Mouse (Mus musculus) c-Kit-positive CD71-negative TER-119-negative erythroid progenitor cells, embryonic 14.5 days (primary cell): ENCODE data around the gene Prpf38a.
A peak's percentile ranks its signal among the peaks of the same experiment; 100 is the strongest.

Experiments used
- DNase-seq: peaks from one replicate; pipeline ENCODE4 v3.0.0-alpha.2; 2013; ENCODE audit warnings: low read depth

The Prpf38a gene

DNA sequence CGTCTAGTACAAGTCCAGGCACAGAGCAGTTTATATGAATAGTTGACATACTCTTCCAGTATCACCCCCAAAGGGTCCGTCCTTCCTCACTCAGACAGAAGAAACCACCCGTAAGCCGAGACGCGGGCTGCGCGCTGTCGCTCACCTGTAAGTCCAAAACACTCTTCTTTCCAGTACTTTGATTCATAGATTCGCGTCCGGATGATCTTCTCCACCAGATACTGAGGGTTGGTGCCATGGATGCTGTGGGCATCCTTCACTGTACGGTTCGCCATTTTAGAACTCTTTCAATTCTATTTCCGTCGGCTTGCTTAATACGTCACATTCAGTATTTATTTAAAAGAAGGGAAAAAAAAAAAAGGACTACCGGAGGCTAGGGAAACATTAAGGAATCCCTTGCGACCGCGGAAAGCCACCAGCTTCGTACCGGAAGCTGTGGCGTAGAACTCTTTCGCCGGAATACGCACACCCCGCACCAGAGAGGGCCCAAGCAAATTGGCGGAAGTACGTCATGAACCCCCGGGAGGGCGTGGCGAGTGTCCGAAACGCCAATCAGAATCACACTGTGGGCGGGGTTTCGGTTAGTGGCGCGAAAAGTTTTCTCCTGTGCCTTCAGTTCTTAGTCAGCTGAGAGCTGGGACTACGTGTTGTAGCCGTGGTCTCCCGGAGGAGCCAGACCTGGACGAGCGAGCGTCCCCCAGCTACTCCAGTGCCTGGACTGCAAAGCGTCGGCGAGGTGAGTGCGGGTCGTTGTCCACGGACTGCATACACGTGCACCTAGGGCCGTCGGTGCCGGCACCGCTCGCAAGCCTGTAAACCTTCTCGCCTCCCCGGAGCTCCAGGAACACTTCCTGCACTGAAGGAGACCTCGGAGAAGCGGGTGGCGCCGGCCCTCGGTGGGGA is at the start of gene Prpf38a, which contains the start of gene Orc1:
Prpf38a (minus strand) TSS at position 497 of the 903 bp plus-strand sequence.
Orc1 (plus strand) TSS at position 584 of the 903 bp plus-strand sequence.
- DNase-seq = peak; percentile 99

DNA sequence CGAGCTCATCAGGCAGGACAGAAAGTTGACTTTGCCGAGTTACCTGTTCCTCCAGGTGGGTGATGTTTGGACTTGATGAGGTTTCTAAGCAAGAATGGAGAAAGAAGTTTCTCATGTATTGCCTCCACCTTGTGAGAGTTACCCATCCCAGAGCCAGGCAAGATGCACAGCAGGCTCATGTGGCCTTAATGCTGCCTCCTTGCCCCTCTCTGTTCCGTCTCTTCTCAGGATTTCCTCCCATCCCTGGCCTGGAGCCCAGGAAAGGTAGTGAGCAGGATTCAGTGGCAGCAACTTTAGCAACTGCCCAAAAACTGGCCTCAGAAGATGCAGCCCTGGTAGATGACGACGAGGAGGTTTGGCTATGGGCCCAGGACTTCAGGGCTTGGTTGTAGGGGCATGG is 47.9 kb upstream of the Prpf38a start:
- no peak for DNase-seq

DNA sequence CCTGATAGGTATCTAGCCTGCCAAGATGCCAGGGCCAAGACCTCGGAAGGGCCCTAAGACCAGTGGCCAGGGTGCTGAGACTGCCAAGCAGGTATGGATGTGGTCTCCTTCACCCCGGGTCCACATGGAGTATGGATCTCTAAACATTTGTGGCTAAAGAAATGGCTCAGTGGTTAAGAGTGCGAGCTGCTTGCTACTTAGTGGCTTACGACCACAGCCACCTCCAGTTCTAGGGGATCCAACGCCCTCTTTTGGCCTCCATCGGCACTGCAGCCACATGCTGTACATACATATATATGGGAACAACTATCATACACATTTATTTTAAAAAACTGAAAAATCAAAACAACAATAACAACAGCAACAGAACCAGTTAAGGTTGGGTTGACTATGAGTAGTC is 42.4 kb upstream of the Prpf38a start:
- no peak for DNase-seq

DNA sequence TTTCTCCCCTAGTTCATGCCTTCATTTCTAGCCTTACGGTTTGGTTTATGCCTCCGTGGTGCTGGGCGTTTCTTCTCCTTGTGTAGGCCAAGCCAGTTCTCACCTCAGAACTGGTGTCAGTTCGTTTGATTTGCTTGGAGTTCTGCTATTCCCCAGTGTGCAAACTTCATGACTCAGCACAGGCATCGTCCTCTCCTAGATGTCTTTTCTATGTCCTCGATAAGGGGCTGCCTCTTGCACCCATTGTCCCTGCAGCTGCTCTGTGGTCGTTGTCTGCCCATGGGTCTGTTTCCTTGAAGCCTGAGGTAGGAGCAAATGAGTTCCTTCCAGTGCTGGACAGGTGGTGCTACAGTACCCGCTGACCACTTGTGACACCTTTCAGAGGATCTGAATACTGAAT is 41.4 kb upstream of the Prpf38a start:
- DNase-seq = no peak

DNA sequence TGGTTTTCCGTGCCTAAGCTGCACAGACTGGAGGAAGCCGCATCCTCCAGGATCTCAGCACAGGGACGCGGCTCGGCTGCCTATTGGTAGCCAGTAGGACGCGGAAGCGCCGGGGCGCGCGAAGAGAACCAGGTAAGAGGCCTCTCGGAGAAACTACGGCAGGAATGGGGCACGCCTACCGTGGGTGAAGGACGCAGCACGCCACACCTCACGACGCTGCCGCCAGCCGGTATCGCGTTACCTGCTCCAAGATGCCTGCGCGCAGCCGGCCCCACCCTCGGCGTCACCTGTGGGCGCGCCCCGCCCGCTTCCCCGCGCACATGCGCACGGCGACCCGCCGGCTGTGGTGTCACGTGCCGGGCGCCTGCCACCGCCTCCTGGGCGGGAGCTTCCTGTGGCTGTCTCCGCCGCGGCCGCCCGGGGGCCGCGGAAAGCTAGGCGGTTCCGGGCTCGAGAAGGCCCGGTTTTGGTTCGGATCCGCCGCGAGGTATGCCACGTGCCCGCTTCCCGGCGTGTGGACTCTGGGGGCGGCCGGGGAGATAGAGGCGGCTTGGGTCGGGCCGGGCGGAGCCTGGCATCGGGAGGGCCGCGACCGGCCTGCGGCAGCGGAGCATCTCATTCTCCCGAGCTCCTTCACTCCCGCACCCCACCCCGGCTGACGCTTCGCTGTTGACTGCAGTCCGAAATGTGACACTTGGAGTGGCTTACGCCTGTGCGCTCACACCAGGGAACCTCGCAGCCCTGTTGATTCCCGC is 40.6 kb upstream of the Prpf38a start, which contains the start of gene Cc2d1b:
Cc2d1b (plus strand) TSS at position 354 of the 755 bp plus-strand sequence.
- DNase-seq = peak; percentile 67

DNA sequence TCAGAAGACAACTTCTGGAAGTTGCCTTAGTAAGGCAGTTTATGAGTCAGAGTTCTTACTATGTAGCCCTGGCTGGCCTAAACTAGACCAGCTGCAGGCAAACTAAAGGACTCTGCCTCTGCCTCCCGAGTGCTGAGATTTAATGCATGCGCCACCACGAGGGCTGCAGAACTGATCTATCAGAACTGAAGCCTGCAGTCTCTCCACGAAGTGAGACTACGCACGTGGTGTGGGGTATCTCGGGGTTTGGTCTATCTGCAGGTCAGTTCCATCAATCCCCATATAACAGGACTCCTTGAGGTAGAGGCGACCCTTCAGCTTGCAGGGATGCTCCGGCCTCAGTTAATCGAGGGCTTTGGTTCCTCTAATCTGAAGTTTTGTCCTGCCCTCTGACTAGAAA is 40.0 kb upstream of the Prpf38a start:
- DNase-seq = no peak

DNA sequence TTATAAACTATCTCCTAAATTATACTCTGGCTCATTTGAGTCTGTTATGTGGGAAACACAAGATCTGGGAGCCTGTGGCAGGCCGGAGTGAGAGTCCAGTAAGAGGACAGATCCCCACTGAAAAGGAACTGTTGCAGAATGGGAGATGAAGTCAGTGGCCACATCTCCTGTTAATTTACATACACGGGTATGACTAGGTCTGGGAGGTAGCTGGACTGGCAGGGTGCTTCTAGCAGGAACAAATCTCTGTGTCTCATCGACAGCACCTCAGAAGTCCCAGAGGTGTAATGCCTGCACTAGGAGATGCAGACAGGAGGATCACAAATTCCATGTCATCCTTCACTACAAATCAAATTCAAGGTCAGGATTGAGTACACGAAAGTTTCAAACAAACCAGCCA is 39.5 kb upstream of the Prpf38a start:
- DNase-seq = no peak

DNA sequence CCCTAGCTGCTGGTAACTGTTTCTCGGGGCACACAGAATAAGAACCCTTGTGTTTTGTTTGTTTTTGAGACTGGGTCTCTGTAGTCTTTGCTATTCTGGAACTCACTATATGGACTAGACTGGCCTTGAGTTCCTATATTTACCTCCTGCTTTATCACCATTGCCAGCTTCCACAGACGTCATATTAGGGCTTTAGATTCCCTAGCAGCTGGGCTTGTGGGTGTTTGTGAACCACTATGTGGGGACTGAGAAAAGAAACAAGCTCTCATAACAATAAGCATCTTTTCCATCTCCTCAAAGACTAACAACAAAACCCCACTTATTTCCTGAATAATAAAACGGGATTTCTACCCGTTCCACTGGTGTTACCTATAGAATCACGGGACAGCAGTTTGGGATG is 31.8 kb upstream of the Prpf38a start:
- no peak for DNase-seq

DNA sequence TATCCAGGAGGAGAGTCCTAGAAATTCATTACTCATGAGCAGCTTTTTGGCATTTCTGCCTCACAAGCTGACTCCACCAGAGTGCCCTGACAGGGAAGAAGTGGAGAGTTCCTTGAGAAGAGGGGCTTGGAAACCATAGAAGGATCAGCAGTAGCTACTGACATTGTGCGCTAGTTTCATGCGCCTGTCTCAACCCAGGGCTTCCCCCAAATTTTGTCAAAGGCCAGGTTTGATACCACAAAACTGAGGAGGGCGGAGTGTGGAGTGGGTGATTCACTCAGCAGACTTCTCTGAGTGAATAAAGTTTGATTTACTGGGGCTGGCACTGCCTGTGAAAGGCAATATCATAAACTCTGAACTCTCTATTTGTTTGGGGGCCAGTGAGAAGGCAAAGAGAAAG is 29.5 kb upstream of the Prpf38a start:
- no peak for DNase-seq

DNA sequence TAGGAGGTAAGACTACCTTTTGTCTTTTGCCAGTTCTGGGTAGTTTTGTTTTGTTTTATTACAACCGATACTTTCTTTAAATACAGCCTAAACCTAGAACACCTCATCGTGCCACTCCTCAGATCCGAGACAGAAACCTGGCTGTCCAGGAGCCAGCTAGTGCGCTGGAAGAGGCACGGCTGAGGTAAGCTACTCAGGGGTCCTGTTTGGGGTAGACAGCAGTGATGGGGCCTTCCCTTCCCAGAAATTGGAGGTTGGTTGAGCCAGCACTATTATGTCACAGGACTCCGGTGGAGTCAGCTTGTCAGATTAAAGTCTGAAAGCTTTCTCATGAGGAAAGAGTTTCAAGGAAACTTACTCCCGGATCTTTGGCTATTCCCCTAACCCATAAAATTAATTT is 22.7 kb upstream of the Prpf38a start:
- DNase-seq = no peak

DNA sequence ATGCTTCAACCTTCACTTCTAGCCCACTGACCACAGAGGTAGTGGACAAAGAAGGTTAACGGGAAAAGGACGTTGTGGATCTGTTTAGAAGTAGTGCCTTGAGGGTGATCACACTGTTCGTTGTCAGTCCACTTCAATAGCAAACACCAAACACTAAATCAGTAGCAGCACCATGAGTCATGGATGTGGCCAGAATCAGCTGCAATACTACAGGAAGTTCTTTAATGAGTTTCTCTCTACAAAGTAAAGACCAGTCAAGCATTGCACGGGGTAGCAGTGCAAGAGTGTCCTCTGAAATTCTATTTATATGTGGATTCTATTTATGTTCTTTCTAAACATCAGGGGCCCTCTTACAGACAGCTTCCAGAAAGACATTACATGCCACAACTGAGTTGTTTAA is 19.2 kb upstream of the Prpf38a start:
- DNase-seq = no peak

DNA sequence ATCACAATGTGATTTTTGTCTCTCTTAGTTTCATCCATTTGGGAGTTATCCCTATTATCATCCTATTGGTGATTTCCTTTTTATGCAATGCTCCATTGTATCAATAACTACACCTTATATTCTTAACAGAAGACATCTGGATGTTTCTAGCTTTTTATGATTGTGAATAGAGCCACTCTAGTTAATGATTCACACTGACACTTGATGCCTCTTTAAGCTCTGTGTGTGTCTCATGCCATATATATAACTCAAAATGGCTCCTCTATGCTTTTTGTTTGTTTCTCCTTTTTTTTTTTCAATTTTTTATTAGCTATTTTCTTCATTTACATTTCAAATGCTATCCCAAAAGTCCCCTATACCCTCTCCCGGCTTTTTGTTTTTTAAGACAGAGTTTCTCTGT is 16.6 kb upstream of the Prpf38a start:
- no peak for DNase-seq

DNA sequence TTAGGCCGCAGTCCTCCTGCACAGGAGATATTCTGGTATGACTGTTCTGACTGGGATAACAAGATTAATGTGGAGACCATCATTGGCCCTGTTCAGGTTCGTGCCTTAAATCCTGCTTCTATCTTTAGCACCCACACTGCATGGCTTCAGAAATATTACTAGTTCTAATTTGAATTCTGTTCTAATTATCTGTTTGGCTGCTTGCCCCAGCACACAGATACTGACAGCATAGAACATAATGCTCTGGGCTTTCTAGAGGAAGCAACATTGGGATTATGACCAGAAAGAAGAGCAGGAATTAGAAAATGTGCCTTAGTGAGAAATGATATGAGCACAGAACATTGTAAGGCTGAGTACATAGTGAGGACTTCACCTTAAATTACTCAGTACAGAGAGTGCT is 14.2 kb upstream of the Prpf38a start:
- no peak for DNase-seq

DNA sequence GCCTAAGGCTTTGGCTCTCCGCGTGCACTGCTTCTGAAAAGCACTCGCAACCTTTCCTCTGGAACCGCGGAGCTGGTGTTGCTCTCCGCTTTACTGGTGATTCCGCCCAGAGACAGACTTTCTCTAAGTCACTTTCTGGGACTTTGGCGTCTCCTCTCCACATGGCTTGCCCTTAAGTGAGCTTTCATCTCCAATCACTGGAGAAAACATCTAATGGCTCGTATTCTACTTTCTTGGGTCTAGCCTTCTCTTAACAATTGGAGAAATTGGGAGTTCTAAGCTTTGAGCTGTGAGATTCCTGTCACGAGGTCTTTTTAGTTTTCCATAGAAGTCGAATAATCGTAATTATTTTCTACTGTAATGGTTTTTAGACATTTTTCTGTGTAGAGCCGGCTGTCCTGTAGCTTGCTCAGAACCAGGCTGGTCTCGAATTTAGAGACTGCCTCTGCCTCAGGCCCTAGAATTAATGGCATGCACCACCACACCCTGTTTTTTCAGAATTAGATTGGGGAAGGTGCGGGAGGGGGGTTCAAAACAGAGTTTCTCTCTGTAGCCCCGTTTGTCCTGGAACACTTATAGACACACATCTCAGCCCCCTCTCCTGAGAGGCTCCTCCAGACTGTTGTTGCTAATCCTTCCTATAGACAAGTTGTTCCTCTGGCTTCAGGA is 741 bp upstream of the Prpf38a start:
- DNase-seq = no peak

DNA sequence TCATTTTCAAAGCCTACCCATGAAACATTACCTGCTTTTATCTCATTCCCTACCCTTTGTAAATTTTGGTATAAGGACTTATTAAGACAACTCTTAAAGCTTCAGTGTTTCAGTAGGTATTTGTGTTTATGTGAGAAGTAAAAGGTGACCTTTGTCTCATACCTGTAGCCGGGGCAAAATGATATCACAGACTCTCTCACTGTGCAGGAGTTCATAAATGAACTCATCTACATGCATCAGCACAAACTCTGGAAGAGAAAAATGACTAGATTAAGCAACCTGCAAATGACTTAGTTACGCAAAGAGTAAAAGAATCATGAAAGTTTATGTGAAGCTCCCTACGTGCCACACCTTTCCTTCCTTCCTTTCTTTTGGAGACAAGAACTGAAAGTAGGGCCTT is 6.5 kb downstream of the Prpf38a start:
- no peak for DNase-seq

DNA sequence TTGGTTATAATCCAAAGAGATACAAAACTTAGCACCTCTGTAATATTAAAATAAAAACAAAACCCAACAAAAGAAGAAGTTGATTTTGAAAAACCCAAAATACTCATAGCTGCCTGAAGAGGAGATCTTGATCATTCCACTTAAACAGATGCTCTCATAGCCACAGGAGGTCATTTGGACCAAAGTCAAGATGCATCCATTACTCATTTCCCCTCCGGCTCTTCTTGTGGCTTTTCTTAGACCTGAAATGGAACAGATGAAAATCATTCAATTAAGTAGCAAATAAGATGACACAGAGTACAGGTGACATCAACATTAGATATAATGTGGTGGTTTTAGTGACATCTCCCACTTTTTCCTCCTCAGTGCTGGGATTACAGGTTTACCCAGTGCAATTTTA is 14.1 kb downstream of the Prpf38a start:
- DNase-seq = no peak

DNA sequence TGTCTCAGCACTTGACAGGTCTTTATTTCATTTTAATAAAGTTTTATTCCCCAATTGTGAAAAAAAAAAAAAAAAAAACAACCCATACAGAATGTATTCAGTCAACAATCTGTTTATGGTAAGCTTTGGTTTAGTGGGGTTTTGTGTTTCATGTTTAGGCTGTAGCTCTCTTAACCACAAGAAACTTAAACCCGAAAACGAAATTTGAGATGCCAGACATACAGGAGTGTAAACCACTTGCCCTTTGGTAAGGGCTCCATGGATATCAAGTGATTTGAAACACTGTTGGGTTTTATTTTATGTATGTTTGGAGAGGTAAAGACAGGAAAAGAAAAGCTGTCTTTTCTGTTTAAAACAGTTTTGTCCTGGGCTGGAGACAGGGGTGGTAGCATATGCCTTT is 39.4 kb downstream of the Prpf38a start:
- no peak for DNase-seq
